Mouse (Mus musculus): ENCODE results near the gene Eif1. TPM values are rescaled to one million over a fixed set of nuclear protein-coding genes. Genes with fewer than 3 reads are reported as not detected.
A peak's percentile ranks its signal among the peaks of the same experiment; 100 is the strongest.

The Eif1 gene
- polyA plus RNA-seq, 2 experiments: 342 to 1,886 TPM

- no peaks in the 10 kb centered on the region for H3K9me3 ChIP-seq (ENCODE audit: control insufficient read depth, low read length)
- no peak overlapping the region for H3K9ac ChIP-seq (ENCODE audit: low read depth, low read length, severe bottlenecking)
- WGBS: 15% methylated on average over 12 of the region's 12 CpGs
- H3K27ac ChIP-seq (replicated peaks; ENCODE audit: low read depth, low read length): no peak overlapping the region
- ATAC-seq (ENCODE audit: low FRiP score, low read depth): peak; percentile 48; the same call in 1 of the 2 replicates
- no peaks in the 10 kb centered on the region for H3K4me1 ChIP-seq (ENCODE audit: control insufficient read depth, insufficient read depth, low read length)
- no peaks in the 10 kb centered on the region for H3K36me3 ChIP-seq (ENCODE audit: control insufficient read depth, insufficient read depth, low read length)
- TF ChIP-seq POLR2A (IDR thresholded peaks at IDR 0.05; ENCODE audit: borderline replicate concordance, extremely low read depth, insufficient read depth, insufficient read length): no peak
- peaks cover 6% of the 10 kb centered on the region; the same call in 1 of the 2 replicates for H3K27me3 ChIP-seq (ENCODE audit: control insufficient read depth, insufficient read depth, low read length)
- H3K4me2 ChIP-seq (replicated peaks; ENCODE audit: low read depth, low read length, severe bottlenecking): no peak overlapping the region
- DNase-seq (ENCODE audit: low spot score): peak; percentile 56
- H3K4me3 ChIP-seq (replicated peaks; ENCODE audit: low read length): no peak overlapping the region
Observed at GRCm38 (mm10) chr11:100362979-100363562, 43.4 kb downstream of the Eif1 start.

- no peak overlapping the region for H3K4me2 ChIP-seq (replicated peaks; ENCODE audit: low read depth, low read length, severe bottlenecking)
- H3K36me3 ChIP-seq (ENCODE audit: control insufficient read depth, insufficient read depth, low read length): peaks cover 40% of the 10 kb centered on the region
- ATAC-seq (ENCODE audit: low FRiP score, low read depth) (no peak), DNase-seq (ENCODE audit: low spot score) (no peak)
- H3K27ac ChIP-seq (replicated peaks; ENCODE audit: low read depth, low read length): no peak overlapping the region
- H3K4me3 ChIP-seq (replicated peaks; ENCODE audit: low read length): no peak overlapping the region
- H3K9ac ChIP-seq (ENCODE audit: low read depth, low read length, severe bottlenecking): no peak overlapping the region
- H3K4me1 ChIP-seq (ENCODE audit: control insufficient read depth, insufficient read depth, low read length): no peaks in the 10 kb centered on the region
- no peak for TF ChIP-seq POLR2A (IDR thresholded peaks at IDR 0.05; ENCODE audit: borderline replicate concordance, extremely low read depth, insufficient read depth, insufficient read length)
- 66% methylated on average over 7 of the region's 7 CpGs for WGBS
- H3K27me3 ChIP-seq (ENCODE audit: control insufficient read depth, insufficient read depth, low read length): no peaks in the 10 kb centered on the region
- no peaks in the 10 kb centered on the region for H3K9me3 ChIP-seq (ENCODE audit: control insufficient read depth, low read length)
Observed at GRCm38 (mm10) chr11:100369145-100369544, 49.5 kb downstream of the Eif1 start.

- Histone ChIP-seq H3K4me2 (replicated peaks; ENCODE audit: low read depth, low read length, severe bottlenecking) (no peak overlapping the region), H3K4me1 (ENCODE audit: control insufficient read depth, insufficient read depth, low read length) (no peaks in the 10 kb centered on the region)
- WGBS: 75% methylated on average over 8 of the region's 8 CpGs
Observed at GRCm38 (mm10) chr11:100369822-100370221, 50.1 kb downstream of the Eif1 start.

More at GRCm38 (mm10) chr11:100369822-100370221, 50.1 kb downstream of the Eif1 start:
- Histone ChIP-seq H3K36me3 (ENCODE audit: control insufficient read depth, insufficient read depth, low read length) (peaks cover 44% of the 10 kb centered on the region), H3K9ac (ENCODE audit: low read depth, low read length, severe bottlenecking) (no peak overlapping the region), H3K27ac (replicated peaks; ENCODE audit: low read depth, low read length) (no peak overlapping the region), H3K4me3 (replicated peaks; ENCODE audit: low read length) (no peak overlapping the region), H3K27me3 (ENCODE audit: control insufficient read depth, insufficient read depth, low read length) (no peaks in the 10 kb centered on the region), H3K9me3 (ENCODE audit: control insufficient read depth, low read length) (no peaks in the 10 kb centered on the region)
- ATAC-seq (ENCODE audit: low FRiP score, low read depth) (no peak), DNase-seq (ENCODE audit: low spot score) (no peak)
- TF ChIP-seq POLR2A (IDR thresholded peaks at IDR 0.05; ENCODE audit: borderline replicate concordance, extremely low read depth, insufficient read depth, insufficient read length): no peak

Other genes with a start within 250 kb of the Eif1 start
- gene Krt32, start 231.7 kb upstream of the Eif1 start, polyA plus RNA-seq (2012; rRNA removed): 0.10 TPM in 1 of 2 replicates, not detected in the other
- 0.40 TPM in 1 of 2 replicates, not detected in the other for gene Krt32, start 231.7 kb upstream of the Eif1 start, polyA plus RNA-seq (2014; fragmentation: Nextera tagmentation; extraction: Ambion mirVana)
- gene Krt35, start 223.6 kb upstream of the Eif1 start, polyA plus RNA-seq (2012; rRNA removed): 1.7 and 2.9 TPM in 2 replicates
- 7.0 and 7.2 TPM in 2 replicates for gene Krt35, start 223.6 kb upstream of the Eif1 start, polyA plus RNA-seq (2014; fragmentation: Nextera tagmentation; extraction: Ambion mirVana)
- gene Krt36, start 214.3 kb upstream of the Eif1 start, polyA plus RNA-seq (2012; rRNA removed): 0.36 and 1.1 TPM in 2 replicates
- gene Krt36, start 214.3 kb upstream of the Eif1 start, polyA plus RNA-seq (2014; fragmentation: Nextera tagmentation; extraction: Ambion mirVana): 2.9 and 5.9 TPM in 2 replicates
- 0.15 and 0.62 TPM in 2 replicates for gene Krt13, start 198.3 kb upstream of the Eif1 start, polyA plus RNA-seq (2012; rRNA removed)
- gene Krt13, start 198.3 kb upstream of the Eif1 start, polyA plus RNA-seq (2014; fragmentation: Nextera tagmentation; extraction: Ambion mirVana): 0.54 and 1.7 TPM in 2 replicates
- gene Krt15, start 184.0 kb upstream of the Eif1 start, polyA plus RNA-seq (2012; rRNA removed): 113 and 213 TPM in 2 replicates
- 168 and 205 TPM in 2 replicates for gene Krt15, start 184.0 kb upstream of the Eif1 start, polyA plus RNA-seq (2014; fragmentation: Nextera tagmentation; extraction: Ambion mirVana)
- 30.3 and 74.0 TPM in 2 replicates for gene Krt19, start 171.2 kb upstream of the Eif1 start, polyA plus RNA-seq (2012; rRNA removed)
- gene Krt19, start 171.2 kb upstream of the Eif1 start, polyA plus RNA-seq (2014; fragmentation: Nextera tagmentation; extraction: Ambion mirVana): 89.1 and 105 TPM in 2 replicates
- 0.24 and 0.39 TPM in 2 replicates for gene Krt9, start 126.6 kb upstream of the Eif1 start, polyA plus RNA-seq (2012; rRNA removed)
- gene Krt9, start 126.6 kb upstream of the Eif1 start, polyA plus RNA-seq (2014; fragmentation: Nextera tagmentation; extraction: Ambion mirVana): not detected in 2 replicates
- 238 and 293 TPM in 2 replicates for gene Krt14, start 112.3 kb upstream of the Eif1 start, polyA plus RNA-seq (2012; rRNA removed)
- gene Krt14, start 112.3 kb upstream of the Eif1 start, polyA plus RNA-seq (2014; fragmentation: Nextera tagmentation; extraction: Ambion mirVana): 480 and 495 TPM in 2 replicates
- 0.24 and 0.26 TPM in 2 replicates for gene Krt16, start 71.0 kb upstream of the Eif1 start, polyA plus RNA-seq (2012; rRNA removed)
- gene Krt16, start 71.0 kb upstream of the Eif1 start, polyA plus RNA-seq (2014; fragmentation: Nextera tagmentation; extraction: Ambion mirVana): 0.29 and 0.61 TPM in 2 replicates
- gene Krt17, start 58.9 kb upstream of the Eif1 start, polyA plus RNA-seq (2012; rRNA removed): 22.1 and 28.1 TPM in 2 replicates
- 75.5 and 78.5 TPM in 2 replicates for gene Krt17, start 58.9 kb upstream of the Eif1 start, polyA plus RNA-seq (2014; fragmentation: Nextera tagmentation; extraction: Ambion mirVana)
- 0.06 and 0.08 TPM in 2 replicates for gene Krt42, start 50.0 kb upstream of the Eif1 start, polyA plus RNA-seq (2012; rRNA removed)
- gene Krt42, start 50.0 kb upstream of the Eif1 start, polyA plus RNA-seq (2014; fragmentation: Nextera tagmentation; extraction: Ambion mirVana): not detected in 2 replicates
- 0.36 and 0.74 TPM in 2 replicates for gene Gast, start 14.5 kb downstream of the Eif1 start, polyA plus RNA-seq (2012; rRNA removed)
- gene Gast, start 14.5 kb downstream of the Eif1 start, polyA plus RNA-seq (2014; fragmentation: Nextera tagmentation; extraction: Ambion mirVana): 0.47 and 0.50 TPM in 2 replicates
- gene Hap1, start 36.2 kb downstream of the Eif1 start, polyA plus RNA-seq (2012; rRNA removed): 3.8 and 4.4 TPM in 2 replicates
- 1.4 and 1.6 TPM in 2 replicates for gene Hap1, start 36.2 kb downstream of the Eif1 start, polyA plus RNA-seq (2014; fragmentation: Nextera tagmentation; extraction: Ambion mirVana)
- gene Jup, start 77.9 kb downstream of the Eif1 start, polyA plus RNA-seq (2012; rRNA removed): 111 and 123 TPM in 2 replicates
- 145 and 159 TPM in 2 replicates for gene Jup, start 77.9 kb downstream of the Eif1 start, polyA plus RNA-seq (2014; fragmentation: Nextera tagmentation; extraction: Ambion mirVana)
- 120 and 160 TPM in 2 replicates for gene P3h4, start 95.0 kb downstream of the Eif1 start, polyA plus RNA-seq (2012; rRNA removed)
- gene P3h4, start 95.0 kb downstream of the Eif1 start, polyA plus RNA-seq (2014; fragmentation: Nextera tagmentation; extraction: Ambion mirVana): 92.1 and 95.2 TPM in 2 replicates
- 251 and 316 TPM in 2 replicates for gene Fkbp10, start 95.8 kb downstream of the Eif1 start, polyA plus RNA-seq (2012; rRNA removed)
- gene Fkbp10, start 95.8 kb downstream of the Eif1 start, polyA plus RNA-seq (2014; fragmentation: Nextera tagmentation; extraction: Ambion mirVana): 179 and 187 TPM in 2 replicates
- gene Nt5c3b, start 121.9 kb downstream of the Eif1 start, polyA plus RNA-seq (2012; rRNA removed): 131 and 140 TPM in 2 replicates
- 138 and 147 TPM in 2 replicates for gene Nt5c3b, start 121.9 kb downstream of the Eif1 start, polyA plus RNA-seq (2014; fragmentation: Nextera tagmentation; extraction: Ambion mirVana)
- 1.9 and 2.5 TPM in 2 replicates for gene Klhl10, start 122.0 kb downstream of the Eif1 start, polyA plus RNA-seq (2012; rRNA removed)
- 0.74 and 1.0 TPM in 2 replicates for gene Klhl10, start 122.0 kb downstream of the Eif1 start, polyA plus RNA-seq (2014; fragmentation: Nextera tagmentation; extraction: Ambion mirVana)
- 5.5 and 5.8 TPM in 2 replicates for gene Klhl11, start 152.9 kb downstream of the Eif1 start, polyA plus RNA-seq (2012; rRNA removed)
- gene Klhl11, start 152.9 kb downstream of the Eif1 start, polyA plus RNA-seq (2014; fragmentation: Nextera tagmentation; extraction: Ambion mirVana): 11.5 and 12.5 TPM in 2 replicates
- 108 and 118 TPM in 2 replicates for gene Acly, start 208.1 kb downstream of the Eif1 start, polyA plus RNA-seq (2012; rRNA removed)
- gene Acly, start 208.1 kb downstream of the Eif1 start, polyA plus RNA-seq (2014; fragmentation: Nextera tagmentation; extraction: Ambion mirVana): 156 and 159 TPM in 2 replicates
- 0.42 and 0.55 TPM in 2 replicates for gene Ttc25, start 225.7 kb downstream of the Eif1 start, polyA plus RNA-seq (2012; rRNA removed)
- 0.14 and 0.40 TPM in 2 replicates for gene Ttc25, start 225.7 kb downstream of the Eif1 start, polyA plus RNA-seq (2014; fragmentation: Nextera tagmentation; extraction: Ambion mirVana)